Mouse (Mus musculus) c-Kit-positive CD71-negative TER-119-negative erythroid progenitor cells, embryonic 14.5 days (primary cell): Measurements from ENCODE around the gene Slc9a8.

Experiments used
- DNase-seq: peaks from one replicate; pipeline ENCODE4 v3.0.0-alpha.2; 2013; ENCODE audit warnings: low read depth

The Slc9a8 gene

GRCm38 (mm10) chr2:167415970-167416563, 5.4 kb upstream of the Slc9a8 start:
- DNase-seq, result no peak

DNA sequence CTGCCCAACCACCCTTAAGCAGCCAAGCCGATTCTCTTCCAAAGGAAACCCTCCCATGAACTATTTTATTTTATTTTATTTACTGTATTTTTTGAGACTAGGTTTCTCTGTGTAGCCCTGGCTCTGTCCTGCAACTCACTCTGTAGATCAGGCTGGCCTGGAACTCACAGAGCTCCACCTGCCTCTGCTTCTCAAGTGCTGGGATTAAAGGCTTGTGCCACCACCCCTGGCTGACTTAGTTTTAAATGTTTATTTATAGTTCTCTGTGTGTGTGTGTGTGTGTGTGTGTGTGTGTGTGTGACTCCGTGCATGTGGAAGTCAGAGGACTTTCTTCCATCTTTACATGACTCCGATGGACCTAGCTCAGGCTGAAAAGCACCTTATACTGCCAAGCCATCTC, 4.5 kb upstream of the Slc9a8 start:
- DNase-seq, result no peak

GRCm38 (mm10) chr2:167417694-167418093, 3.8 kb upstream of the Slc9a8 start:
- peak; percentile 37 for DNase-seq

DNA sequence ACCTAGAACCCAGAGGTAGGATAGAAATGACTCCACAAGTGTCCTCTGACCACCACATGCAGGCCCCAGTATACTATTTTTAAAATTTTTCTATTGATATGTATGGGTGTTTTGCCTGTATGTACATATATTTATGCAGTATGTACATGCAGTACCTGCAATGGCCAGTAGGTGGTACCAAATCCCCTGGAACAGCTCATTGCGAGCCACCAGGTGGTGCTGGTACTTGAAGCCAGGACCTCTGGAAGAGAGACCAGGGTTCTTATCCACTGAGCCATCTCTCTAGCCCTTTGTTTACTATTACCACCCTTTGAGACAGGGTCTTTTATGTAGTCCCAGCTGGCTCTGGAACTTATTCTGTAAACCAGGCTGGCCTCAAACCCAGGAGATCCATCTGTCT, 2.3 kb upstream of the Slc9a8 start:
- peak; percentile 83 for DNase-seq

- DNase-seq, result no peak
These were observed 686 bp upstream of the Slc9a8 start for GRCm38 (mm10) chr2:167420811-167421241.

- DNase-seq, result no peak
These were observed 598 bp downstream of the Slc9a8 start for GRCm38 (mm10) chr2:167422150-167422470.

DNA sequence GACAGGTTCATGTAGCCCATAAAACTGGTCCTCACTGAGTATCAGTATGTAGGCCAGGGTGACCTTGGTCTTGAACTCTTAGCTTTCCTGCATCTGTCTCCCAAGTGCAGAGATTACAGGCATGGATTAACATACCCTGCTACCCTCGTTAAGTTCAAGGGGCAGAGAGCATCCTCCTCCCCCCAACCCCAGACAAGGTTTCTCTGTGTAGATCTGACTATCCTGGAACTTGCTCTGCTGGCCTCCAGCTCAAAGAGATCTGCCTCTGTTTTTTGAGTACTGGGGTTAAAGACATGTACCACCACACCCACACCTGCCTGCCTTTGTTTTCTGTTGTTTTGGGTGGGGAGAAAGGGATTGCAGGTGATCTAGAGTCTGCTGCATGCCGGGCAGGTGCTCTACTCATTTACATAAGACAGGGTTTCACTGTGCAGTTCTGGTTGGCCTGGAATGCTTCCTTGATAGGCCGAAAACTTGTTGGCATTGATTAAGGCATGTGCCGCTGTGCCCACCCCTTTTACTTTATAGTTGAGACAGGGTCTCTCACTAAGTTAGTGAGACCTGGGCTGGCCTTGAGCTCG, 1.6 kb downstream of the Slc9a8 start:
- no peak for DNase-seq

- no peak for DNase-seq
These were observed 2.5 kb downstream of the Slc9a8 start for GRCm38 (mm10) chr2:167424040-167424439.

- DNase-seq, result no peak
These were observed 3.0 kb downstream of the Slc9a8 start for GRCm38 (mm10) chr2:167424516-167424915.

- no peak for DNase-seq
These were observed 3.9 kb downstream of the Slc9a8 start for GRCm38 (mm10) chr2:167425407-167425806.

GRCm38 (mm10) chr2:167429596-167429995, 8.1 kb downstream of the Slc9a8 start:
- no peak for DNase-seq

- DNase-seq, result no peak
These were observed 9.4 kb downstream of the Slc9a8 start for GRCm38 (mm10) chr2:167430737-167431417.

DNA sequence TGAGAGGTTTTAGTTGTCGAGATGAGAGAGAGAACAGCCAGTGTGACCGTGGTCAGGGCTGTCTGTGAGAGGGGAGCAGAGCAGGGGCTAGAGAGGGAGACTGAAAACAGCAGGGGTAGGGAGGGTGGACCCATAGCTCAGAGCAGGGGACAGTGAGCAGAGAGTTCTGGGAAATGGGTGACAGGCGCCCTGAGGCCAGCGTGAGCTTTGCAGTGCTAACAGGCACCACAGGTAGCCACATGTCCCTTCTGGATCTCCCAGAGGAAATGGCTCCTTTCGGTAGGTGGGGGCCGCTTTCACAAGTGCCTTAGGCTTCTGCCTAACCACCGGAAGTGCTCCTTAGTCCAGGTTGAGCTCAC, 9.9 kb downstream of the Slc9a8 start:
- DNase-seq, result no peak

DNA sequence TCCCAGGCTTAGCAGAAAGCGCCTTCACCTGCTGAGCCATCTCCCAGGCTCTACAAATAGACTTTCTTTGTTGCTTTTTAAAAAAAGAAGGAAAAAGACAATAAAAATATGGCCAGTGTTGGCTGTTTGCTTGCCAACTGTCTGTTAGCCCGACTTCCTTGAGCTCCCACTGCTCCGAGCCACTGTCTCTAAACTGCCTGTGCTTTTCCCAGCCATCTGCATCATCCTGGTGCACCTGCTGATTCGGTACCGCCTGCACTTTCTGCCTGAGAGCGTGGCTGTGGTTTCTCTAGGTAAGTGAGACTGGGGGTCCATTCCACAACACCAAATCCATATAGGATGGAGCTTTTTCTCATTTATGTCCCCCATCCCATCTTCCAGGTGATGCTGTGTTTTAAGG, 13.1 kb downstream of the Slc9a8 start:
- no peak for DNase-seq

DNA sequence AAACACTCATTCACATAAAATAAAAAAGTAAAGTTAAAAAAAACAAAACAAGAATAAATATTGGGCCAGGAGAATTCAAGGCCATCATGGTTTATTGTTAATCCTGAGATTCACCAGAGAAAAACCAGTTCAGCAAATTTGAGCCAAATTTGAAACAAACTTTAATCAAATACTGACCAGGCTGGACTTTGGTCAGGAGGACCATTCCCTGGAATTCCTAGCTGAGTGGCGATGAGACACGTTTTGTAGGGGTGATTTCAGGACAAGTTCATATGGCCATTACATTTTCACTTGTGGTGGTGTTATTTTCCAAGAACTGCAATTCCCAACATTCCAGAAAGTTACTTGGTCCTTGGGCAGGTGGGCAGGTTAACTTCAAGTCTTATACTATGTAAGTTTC, 14.1 kb downstream of the Slc9a8 start:
- no peak for DNase-seq

- DNase-seq, result no peak
These were observed 14.9 kb downstream of the Slc9a8 start for GRCm38 (mm10) chr2:167436371-167436770.

- no peak for DNase-seq
These were observed 17.9 kb downstream of the Slc9a8 start for GRCm38 (mm10) chr2:167439422-167439821.

- no peak for DNase-seq
These were observed 22.1 kb downstream of the Slc9a8 start for GRCm38 (mm10) chr2:167443411-167444193.

DNA sequence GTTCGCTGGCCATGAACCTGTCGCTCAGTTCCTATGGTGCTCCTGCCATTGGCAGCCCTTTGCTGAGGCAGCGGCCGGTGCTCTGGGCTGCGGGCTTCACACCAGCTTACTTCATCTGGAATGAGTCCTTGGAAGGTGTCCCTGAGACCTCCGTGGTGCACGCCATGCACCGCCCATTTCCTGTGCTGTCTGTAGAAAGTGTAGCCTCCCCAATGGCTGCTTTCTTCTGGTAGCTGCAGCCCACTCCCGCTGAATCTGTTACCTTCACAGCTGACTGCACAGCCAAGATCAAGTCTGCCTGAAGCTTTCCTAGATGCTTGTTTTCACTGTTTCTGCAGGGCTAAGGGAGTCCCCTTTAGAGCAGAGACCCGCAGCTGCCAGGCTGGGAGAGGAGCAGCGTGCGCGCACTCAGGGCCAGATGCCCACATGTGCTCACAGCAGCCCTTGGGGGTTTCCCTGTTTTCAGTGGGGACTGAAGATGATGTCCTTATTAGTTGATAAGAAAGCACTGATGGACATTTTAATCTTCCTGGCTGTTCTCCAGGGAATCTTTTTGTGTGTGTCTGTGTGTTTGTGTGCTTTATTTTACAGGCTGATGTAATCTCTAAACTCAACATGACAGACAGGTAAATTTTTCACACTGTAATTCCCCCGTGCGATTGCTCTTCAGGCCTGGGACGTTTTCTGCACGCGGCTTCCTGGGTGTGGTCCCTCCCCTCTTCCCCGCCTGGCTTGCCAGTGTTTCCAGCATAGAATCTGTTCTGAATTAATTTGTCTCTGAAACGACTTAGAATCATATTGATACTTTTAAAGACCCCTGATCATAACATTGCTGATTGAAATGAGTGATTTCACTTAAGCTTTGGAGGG, 24.6 kb downstream of the Slc9a8 start:
- DNase-seq, result no peak

GRCm38 (mm10) chr2:167447207-167447606, 25.7 kb downstream of the Slc9a8 start:
- no peak for DNase-seq

GRCm38 (mm10) chr2:167447629-167448028, 26.1 kb downstream of the Slc9a8 start:
- DNase-seq, result no peak
